Mouse (Mus musculus) gonadal fat pad, adult 2 months (tissue): Measurements from ENCODE around the gene 4930572O03Rik. TPM values are rescaled to one million over a fixed set of nuclear protein-coding genes. Genes with fewer than 3 reads are reported as not detected.
"Not testable (repeated sequence)": the region's sequence is repeated elsewhere in the genome, so short reads cannot be mapped to it uniquely, and the experiment has no call there.

ENCODE experiments used
- DNase-seq: peaks from one replicate; pipeline ENCODE4 v3.0.0-alpha.2; 2012; ENCODE audit warnings: low read depth
- polyA plus RNA-seq: library from polyadenylated mRNA; depleted of rRNA; stranded (reverse); fragments of >200 nt; gene quantifications from 2 replicates; pipeline ENCODE4 v1.2.3, GENCODE M21; 2012; rRNA removed

4930572O03Rik gene
- polyA plus RNA-seq: not detected in 2 replicates

DNA sequence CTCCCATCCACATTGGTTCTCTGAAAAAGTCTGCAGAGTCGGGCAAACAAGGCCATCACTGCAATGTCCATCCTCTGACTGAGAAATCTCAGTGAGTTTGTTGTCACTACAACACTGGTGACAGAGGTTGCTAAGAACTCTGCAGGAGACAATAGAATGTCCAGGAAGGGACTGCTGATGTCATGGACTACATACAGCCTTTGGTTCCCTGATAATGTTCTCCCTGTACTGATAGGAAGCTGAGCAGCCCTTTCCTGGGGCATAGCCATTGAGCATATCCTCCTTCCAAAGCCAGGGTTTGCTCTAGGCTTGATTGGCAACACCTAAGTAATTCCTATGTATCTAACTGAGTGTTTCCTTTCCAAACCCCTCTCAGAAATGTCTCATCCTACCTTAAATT, at the start of gene 4930572O03Rik:
4930572O03Rik (minus strand) TSS at position 101 of the 400 bp plus-strand sequence.
- DNase-seq: not testable (repeated sequence)

- DNase-seq: not testable (repeated sequence)
These were observed 46.0 kb upstream of the 4930572O03Rik start for GRCm38 (mm10) chr5:15702891-15703290.

DNA sequence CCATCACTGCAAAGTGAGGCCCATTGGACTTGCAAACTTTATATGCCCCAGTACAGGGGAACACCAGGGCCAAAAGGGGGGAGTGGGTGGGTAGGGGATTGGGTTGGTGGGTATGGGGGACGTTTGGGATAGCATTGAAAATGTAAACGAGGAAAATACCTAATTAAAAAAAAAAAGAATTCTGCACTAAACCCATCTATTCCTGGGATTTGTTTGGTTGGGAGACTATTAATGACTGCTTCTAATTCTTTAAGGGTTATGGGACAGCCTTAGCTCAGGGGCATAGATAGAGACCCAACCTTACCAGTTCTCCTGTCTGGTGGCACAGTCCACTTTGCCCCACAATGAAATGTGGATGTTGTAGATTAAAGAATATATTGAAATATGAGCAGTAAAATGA, 40.9 kb upstream of the 4930572O03Rik start:
- DNase-seq: not testable (repeated sequence)

GRCm38 (mm10) chr5:15691849-15692248, 35.0 kb upstream of the 4930572O03Rik start:
- DNase-seq: not testable (repeated sequence)

DNA sequence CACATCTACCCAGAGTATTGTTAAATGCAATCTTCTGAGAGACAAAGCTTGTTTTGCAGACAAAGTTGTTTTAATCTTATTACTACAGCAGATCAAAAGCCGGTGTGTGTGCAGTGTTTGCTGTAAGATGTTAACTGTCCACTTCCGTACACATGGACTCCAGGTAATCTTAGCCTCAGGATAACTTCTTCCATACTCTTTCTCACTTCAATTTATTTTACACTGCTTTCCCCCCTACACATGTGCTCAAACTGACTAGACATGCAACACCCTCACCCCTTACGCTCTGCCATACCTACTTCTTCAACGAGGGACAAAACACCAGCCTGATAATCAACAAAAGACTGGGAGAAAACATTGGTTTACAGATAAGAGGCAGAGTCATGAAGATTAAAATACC, 34.0 kb upstream of the 4930572O03Rik start:
- not testable (repeated sequence) for DNase-seq

DNA sequence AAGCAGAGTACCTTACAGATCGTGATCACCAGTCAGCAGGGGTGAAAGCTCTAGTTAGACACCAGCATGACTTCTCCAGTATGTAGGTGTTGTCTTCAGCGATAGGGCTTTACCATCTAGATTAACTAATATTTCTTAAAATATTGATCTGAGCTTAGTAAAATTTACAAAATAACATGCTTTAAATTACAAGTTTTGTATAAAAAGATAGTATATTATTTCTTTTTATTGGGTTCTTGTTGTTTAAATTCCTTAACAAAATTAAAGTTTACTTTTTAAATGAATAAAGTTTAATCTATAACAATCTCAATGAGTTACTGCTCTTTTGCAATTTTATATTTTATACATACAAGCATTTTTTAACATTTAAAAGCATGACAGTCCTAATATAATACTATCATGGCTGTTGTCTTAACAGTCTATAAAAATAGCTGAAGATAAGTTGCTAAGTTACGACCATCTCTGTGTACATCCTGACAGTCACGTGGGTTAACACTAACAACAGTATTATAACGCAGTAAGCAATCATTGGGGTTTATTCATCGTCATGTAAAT, 32.9 kb upstream of the 4930572O03Rik start:
- DNase-seq: not testable (repeated sequence)

DNA sequence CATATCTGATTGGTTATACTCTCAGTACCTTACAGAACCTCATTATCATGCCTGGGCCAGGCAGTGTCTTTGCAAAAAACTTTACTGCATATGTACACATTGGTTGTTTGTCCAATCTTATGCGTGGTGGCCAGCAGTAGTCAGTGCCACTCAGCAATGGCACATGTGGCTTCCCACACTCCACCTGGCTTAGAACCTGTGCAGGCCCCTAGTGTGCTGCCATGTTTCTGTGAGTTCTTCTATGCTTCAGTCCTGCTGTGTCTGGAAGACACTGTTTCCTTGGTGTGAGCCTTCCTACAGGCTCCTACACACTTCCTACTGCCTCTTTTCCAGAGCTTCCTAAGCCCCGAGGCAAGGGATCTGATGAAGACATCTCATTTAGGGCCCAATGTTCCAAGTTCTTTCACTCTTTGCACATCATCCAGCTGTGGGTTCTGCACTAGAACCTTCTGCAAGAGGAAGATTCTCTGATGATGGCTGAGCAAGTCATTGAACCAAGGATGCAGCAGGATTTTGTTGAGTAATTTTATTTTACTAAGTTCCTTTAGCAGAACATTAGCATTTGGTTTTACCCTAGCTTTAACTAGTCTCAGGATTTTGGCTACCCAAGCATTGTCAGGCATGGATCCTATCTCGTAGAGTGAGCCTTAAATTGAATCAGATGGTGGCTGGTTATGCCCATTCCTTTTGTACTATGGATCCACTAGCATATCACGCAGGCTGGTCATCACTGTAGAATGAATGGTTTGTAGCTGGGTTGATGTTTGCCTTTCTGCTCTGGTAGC, 32.2 kb upstream of the 4930572O03Rik start:
- not testable (repeated sequence) for DNase-seq

DNA sequence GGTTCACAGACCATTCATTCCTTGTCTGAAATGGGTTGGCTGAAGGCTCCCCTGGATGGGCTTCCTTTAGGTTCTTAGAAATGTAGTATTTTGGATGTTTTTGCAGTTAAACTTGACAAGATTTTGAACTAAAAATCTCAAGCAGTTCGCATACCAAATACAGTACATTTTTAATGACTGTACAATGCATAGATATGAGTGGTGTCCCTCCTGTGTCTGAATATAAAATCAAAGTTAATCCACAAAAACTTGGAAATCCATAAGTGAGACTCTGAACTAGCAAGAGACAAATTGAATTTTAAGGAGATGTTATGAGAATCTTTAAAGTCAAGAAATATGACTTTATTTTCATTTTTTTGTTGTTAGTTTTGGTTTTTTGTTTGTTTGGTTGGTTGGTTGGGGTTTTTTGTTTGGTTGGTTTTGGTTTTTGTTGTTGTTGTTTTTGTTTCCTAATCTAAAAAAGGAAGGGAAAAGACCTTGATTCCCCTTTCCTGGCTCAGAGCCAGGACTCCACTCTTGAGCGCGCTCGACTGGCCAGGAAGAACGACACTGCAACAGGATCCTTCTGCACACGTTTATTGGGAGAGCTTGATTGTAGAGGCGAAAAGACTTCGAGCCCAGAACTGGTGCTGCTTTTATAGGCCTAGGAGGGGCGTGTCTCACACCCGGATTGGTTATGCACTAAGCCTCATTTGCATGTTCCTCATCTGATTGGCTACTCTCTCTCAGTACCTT, 24.6 kb upstream of the 4930572O03Rik start:
- DNase-seq: not testable (repeated sequence)

GRCm38 (mm10) chr5:15679980-15680949, 23.4 kb upstream of the 4930572O03Rik start:
- not testable (repeated sequence) for DNase-seq

GRCm38 (mm10) chr5:15678907-15679306, 22.0 kb upstream of the 4930572O03Rik start:
- DNase-seq: not testable (repeated sequence)

- not testable (repeated sequence) for DNase-seq
These were observed 20.9 kb upstream of the 4930572O03Rik start for GRCm38 (mm10) chr5:15677750-15678149.

- not testable (repeated sequence) for DNase-seq
These were observed 17.8 kb upstream of the 4930572O03Rik start for GRCm38 (mm10) chr5:15674429-15675244.

DNA sequence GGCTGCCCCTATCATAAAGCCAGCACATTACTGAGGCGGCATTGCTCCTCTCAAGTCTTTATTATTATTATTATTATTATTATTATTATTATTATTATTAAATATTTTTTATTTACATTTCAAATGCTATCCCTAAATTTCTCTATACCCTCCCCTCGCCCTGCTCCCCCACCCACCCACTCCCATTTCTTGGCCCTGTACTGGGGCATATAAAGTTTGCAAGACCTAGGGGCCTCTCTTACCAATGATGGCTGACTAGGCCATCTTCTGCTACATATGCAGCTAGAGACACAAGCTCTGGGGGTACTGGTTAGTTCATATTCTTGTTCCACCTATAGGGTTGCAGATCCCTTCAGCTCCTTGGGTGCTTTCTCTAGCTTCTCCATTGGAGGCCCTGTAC, 17.1 kb upstream of the 4930572O03Rik start:
- not testable (repeated sequence) for DNase-seq

- not testable (repeated sequence) for DNase-seq
These were observed 13.9 kb upstream of the 4930572O03Rik start for GRCm38 (mm10) chr5:15670789-15671188.

DNA sequence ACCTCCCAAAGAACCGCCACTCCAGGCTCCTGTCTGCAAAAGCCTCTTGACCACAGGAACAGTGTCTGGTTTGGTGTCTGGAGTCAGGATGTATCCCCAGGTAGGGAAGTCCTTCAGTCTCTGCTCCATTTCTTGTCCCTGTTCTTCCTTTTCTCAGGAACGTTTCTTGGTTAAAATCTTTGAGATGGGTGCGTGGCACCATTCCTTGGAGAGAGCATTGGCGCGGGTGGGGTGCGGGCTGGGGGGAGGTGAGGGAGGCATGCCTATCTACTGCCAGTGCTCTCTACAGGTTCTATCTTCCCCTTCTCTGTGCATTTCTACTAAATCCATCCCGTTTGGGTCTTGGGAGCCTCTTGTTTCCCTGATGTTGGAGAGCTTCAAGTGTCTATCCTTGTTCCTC, 7.0 kb upstream of the 4930572O03Rik start:
- not testable (repeated sequence) for DNase-seq

- DNase-seq: not testable (repeated sequence)
These were observed 4.5 kb downstream of the 4930572O03Rik start for GRCm38 (mm10) chr5:15652334-15652733.

- not testable (repeated sequence) for DNase-seq
These were observed 11.2 kb downstream of the 4930572O03Rik start for GRCm38 (mm10) chr5:15645707-15646106.

GRCm38 (mm10) chr5:15637637-15638036, 19.2 kb downstream of the 4930572O03Rik start:
- not testable (repeated sequence) for DNase-seq

- not testable (repeated sequence) for DNase-seq
These were observed 26.8 kb downstream of the 4930572O03Rik start for GRCm38 (mm10) chr5:15630068-15630467.

- not testable (repeated sequence) for DNase-seq
These were observed 28.7 kb downstream of the 4930572O03Rik start for GRCm38 (mm10) chr5:15628136-15628535.
